Mouse (Mus musculus) neural tube, embryonic 13.5 days (tissue): Measurements from ENCODE around the gene Dmc1. TPM values are rescaled to one million over a fixed set of nuclear protein-coding genes. Genes with fewer than 3 reads are reported as not detected.

ENCODE experiments used
- ATAC-seq: fragments of 200-750 bp; cut with Nextera tagmentation; 2 replicates; pipeline ENCODE4 v1.8.0; 2017; ENCODE audit warnings: low read depth, mild to moderate bottlenecking, moderate TSS enrichment, moderate library complexity
- H3K27ac ChIP-seq: fragments of 300-500 bp; sonication (generic); replicated peaks from 2 replicates; pipeline ENCODE4 v1.5.1; 2015; ENCODE audit warnings: moderate library complexity, mild to moderate bottlenecking, inconsistent platforms
- H3K27me3 ChIP-seq: fragments of 300-500 bp; sonication (generic); 2 replicates; pipeline ENCODE4 v1.6.1; 2015; ENCODE audit warnings: mild to moderate bottlenecking, inconsistent platforms
- H3K36me3 ChIP-seq: fragments of 300-500 bp; sonication (generic); 2 replicates; pipeline ENCODE4 v1.6.1; 2015; ENCODE audit warnings: mild to moderate bottlenecking, inconsistent platforms
- H3K4me1 ChIP-seq: fragments of 300-500 bp; sonication (generic); replicated peaks from 2 replicates; pipeline ENCODE4 v1.6.1; 2015; ENCODE audit warnings: inconsistent platforms
- H3K4me2 ChIP-seq: fragments of 300-500 bp; sonication (generic); 2 replicates; pipeline ENCODE4 v1.6.1; 2015; ENCODE audit warnings: inconsistent platforms, mild to moderate bottlenecking, moderate library complexity
- H3K4me3 ChIP-seq: fragments of 300-500 bp; sonication (generic); 2 replicates; pipeline ENCODE4 v1.5.1; 2015; ENCODE audit warnings: mild to moderate bottlenecking, inconsistent platforms
- H3K9ac ChIP-seq: fragments of 300-500 bp; sonication (generic); 2 replicates; pipeline ENCODE4 v1.6.1; 2015; ENCODE audit warnings: moderate library complexity, mild to moderate bottlenecking, inconsistent platforms
- H3K9me3 ChIP-seq: fragments of 300-500 bp; sonication (generic); 2 replicates; pipeline ENCODE4 v1.6.1; 2016; ENCODE audit warnings: inconsistent platforms
- WGBS: fragments of 180-500 bp; shearing (Covaris S2); methylation state at CpG from one replicate; pipeline ENCODE4 v1.1.7; 2015; 5-methylcytosine and 5-hydroxymethylcytosine counted together
- microRNA-seq: library from miRNA; unstranded; fragments of <30 nt; microRNA quantifications from one replicate; pipeline ENCODE4, GENCODE M21; 2016
- polyA plus RNA-seq: library from polyadenylated mRNA; unstranded; fragments of >200 nt; fragmentation: Nextera tagmentation; extraction: Ambion mirVana; gene quantifications from 2 replicates; pipeline ENCODE4 v1.2.1, GENCODE M21; 2015

Dmc1 gene
- polyA plus RNA-seq, 1 experiment from 2014 or later = 1.1 TPM

GRCm38 (mm10) chr15:79525564-79525963 lies 79.3 kb downstream of the Dmc1 start:
- Histone ChIP-seq H3K4me2 (no peak overlapping the region), H3K9ac (no peak overlapping the region), H3K4me3 (no peak overlapping the region), H3K27ac (no peak overlapping the region), H3K36me3 (peaks cover 47% of the 10 kb centered on the region), H3K9me3 (no peaks in the 10 kb centered on the region), H3K27me3 (no peaks in the 10 kb centered on the region), H3K4me1 (no peaks in the 10 kb centered on the region)
- WGBS = 90% methylated on average over 5 of the region's 5 CpGs
- no peak for ATAC-seq

GRCm38 (mm10) chr15:79519400-79520220 lies 85.3 kb downstream of the Dmc1 start:
- Histone ChIP-seq H3K4me3 (no peak overlapping the region), H3K4me2 (no peak overlapping the region), H3K9ac (no peak overlapping the region), H3K27ac (no peak overlapping the region), H3K9me3 (no peaks in the 10 kb centered on the region), H3K36me3 (no peaks in the 10 kb centered on the region), H3K27me3 (peaks cover 47% of the 10 kb centered on the region), H3K4me1 (peaks cover 21% of the 10 kb centered on the region)
- 42% methylated on average over 16 of the region's 16 CpGs for WGBS
- no peak for ATAC-seq

- H3K9ac ChIP-seq = no peak overlapping the region
- no peak overlapping the region for H3K4me3 ChIP-seq
- WGBS = 78% methylated on average over 3 of the region's 3 CpGs
- H3K27ac ChIP-seq = no peak overlapping the region
- H3K9me3 ChIP-seq = no peaks in the 10 kb centered on the region
- peaks cover 58% of the 10 kb centered on the region for H3K27me3 ChIP-seq
- peaks cover 27% of the 10 kb centered on the region for H3K4me1 ChIP-seq
- no peaks in the 10 kb centered on the region for H3K36me3 ChIP-seq
- H3K4me2 ChIP-seq = no peak overlapping the region
- no peak for ATAC-seq
Observed at GRCm38 (mm10) chr15:79518571-79518970, 86.3 kb downstream of the Dmc1 start.

- ATAC-seq = no peak
- Histone ChIP-seq H3K27ac (no peak overlapping the region), H3K36me3 (no peaks in the 10 kb centered on the region), H3K4me1 (peaks cover 27% of the 10 kb centered on the region), H3K9me3 (no peaks in the 10 kb centered on the region), H3K4me2 (peak overlapping the region; percentile 73), H3K27me3 (peaks cover 65% of the 10 kb centered on the region), H3K9ac (no peak overlapping the region), H3K4me3 (peak overlapping the region; percentile 46; the same call in 1 of the 2 replicates)
- WGBS = 48% methylated on average over 4 of the region's 4 CpGs
Observed at GRCm38 (mm10) chr15:79517710-79518109, 87.2 kb downstream of the Dmc1 start.

GRCm38 (mm10) chr15:79516171-79517096 lies 88.5 kb downstream of the Dmc1 start, which contains the start of gene Kdelr3:
Gene Kdelr3 (plus strand): TSS chr15:79516411.
- Histone ChIP-seq H3K4me3 (peak within 1 kb of the TSS; percentile 46), H3K4me1 (peaks cover 37% of the 10 kb centered on the region), H3K27ac (no peak within 1 kb of the TSS), H3K9me3 (no peaks in the 10 kb centered on the region), H3K27me3 (peaks cover 75% of the 10 kb centered on the region), H3K36me3 (no peaks in the 10 kb centered on the region), H3K9ac (peak within 1 kb of the TSS; percentile 61), H3K4me2 (peak within 1 kb of the TSS; percentile 73)
- WGBS = under 1% methylated on average over 71 of the region's 71 CpGs
- peak; percentile 17 for ATAC-seq

- Histone ChIP-seq H3K4me2 (no peak overlapping the region), H3K4me1 (peaks cover 41% of the 10 kb centered on the region), H3K36me3 (no peaks in the 10 kb centered on the region), H3K27me3 (peaks cover 93% of the 10 kb centered on the region), H3K27ac (no peak overlapping the region), H3K4me3 (no peak overlapping the region), H3K9me3 (no peaks in the 10 kb centered on the region), H3K9ac (no peak overlapping the region; the same call in 1 of the 2 replicates)
- 9% methylated on average over 9 of the region's 9 CpGs for WGBS
- no peak for ATAC-seq
Observed at GRCm38 (mm10) chr15:79513940-79514339, 91.0 kb downstream of the Dmc1 start.

GRCm38 (mm10) chr15:79511553-79512320 lies 93.2 kb downstream of the Dmc1 start:
- Histone ChIP-seq H3K4me3 (peak overlapping the region; percentile 40), H3K27ac (no peak overlapping the region), H3K36me3 (no peaks in the 10 kb centered on the region), H3K9ac (peak overlapping the region; percentile 62), H3K27me3 (peaks cover 93% of the 10 kb centered on the region), H3K4me2 (peak overlapping the region; percentile 69), H3K4me1 (peaks cover 36% of the 10 kb centered on the region), H3K9me3 (no peaks in the 10 kb centered on the region)
- 1% methylated on average over 61 of the region's 61 CpGs for WGBS
- peak; percentile 69 for ATAC-seq

Small RNAs within 50 kb of the gene (microRNA-seq; reads per million reads assigned to microRNA genes)
- gene Gm27903 = not detected

Other genes starting within 250 kb of the Dmc1 start
- 42.0 and 45.8 TPM in 2 replicates for gene Tmem184b, start 201.5 kb downstream of the Dmc1 start, polyA plus RNA-seq
- 275 and 281 TPM in 2 replicates for gene Csnk1e, start 149.5 kb downstream of the Dmc1 start, polyA plus RNA-seq
- gene Kcnj4, start 99.9 kb downstream of the Dmc1 start, polyA plus RNA-seq = not detected in 2 replicates
- gene Kdelr3, start 88.7 kb downstream of the Dmc1 start, polyA plus RNA-seq = 16.6 and 23.6 TPM in 2 replicates
- gene Ddx17, start 58.4 kb downstream of the Dmc1 start, polyA plus RNA-seq = 52.5 and 57.8 TPM in 2 replicates
- 5.3 and 6.2 TPM in 2 replicates for gene Fam227a, start 53.8 kb upstream of the Dmc1 start, polyA plus RNA-seq
- 82.6 and 85.6 TPM in 2 replicates for gene Cby1, start 54.1 kb upstream of the Dmc1 start, polyA plus RNA-seq
- 263 and 294 TPM in 2 replicates for gene Tomm22, start 65.8 kb upstream of the Dmc1 start, polyA plus RNA-seq
- 20.9 and 21.3 TPM in 2 replicates for gene Josd1, start 82.8 kb upstream of the Dmc1 start, polyA plus RNA-seq
- 38.1 and 40.9 TPM in 2 replicates for gene Gtpbp1, start 85.7 kb upstream of the Dmc1 start, polyA plus RNA-seq
- gene Sun2, start 137.4 kb upstream of the Dmc1 start, polyA plus RNA-seq = 6.9 and 11.1 TPM in 2 replicates
- 69.7 and 72.1 TPM in 2 replicates for gene Dnal4, start 172.7 kb upstream of the Dmc1 start, polyA plus RNA-seq
- gene Nptxr, start 199.7 kb upstream of the Dmc1 start, polyA plus RNA-seq = 19.9 and 22.1 TPM in 2 replicates
- gene Npcd, start 229.1 kb upstream of the Dmc1 start, polyA plus RNA-seq = 0.90 TPM in 1 of 2 replicates, not detected in the other
- 39.8 and 42.0 TPM in 2 replicates for gene Cbx6, start 229.6 kb upstream of the Dmc1 start, polyA plus RNA-seq